Mouse (Mus musculus) midbrain, embryonic 15.5 days (tissue): Measurements from ENCODE around the gene Wdr93. TPM values are rescaled to one million over a fixed set of nuclear protein-coding genes. Genes with fewer than 3 reads are reported as not detected.

Experiments used
- ATAC-seq: fragments of 200-750 bp; cut with Nextera tagmentation; replicated peaks from 2 replicates; pipeline ENCODE4 v1.8.0; 2017; ENCODE audit warnings: moderate TSS enrichment
- H3K27ac ChIP-seq: fragments of 300-500 bp; sonication (generic); 2 replicates; pipeline ENCODE4 v1.5.1; 2015; ENCODE audit warnings: mild to moderate bottlenecking, inconsistent platforms
- H3K27me3 ChIP-seq: fragments of 300-500 bp; sonication (generic); replicated peaks from 2 replicates; pipeline ENCODE4 v1.6.1; 2015; ENCODE audit warnings: inconsistent platforms
- H3K36me3 ChIP-seq: fragments of 300-500 bp; sonication (generic); replicated peaks from 2 replicates; pipeline ENCODE4 v1.6.1; 2015; ENCODE audit warnings: inconsistent platforms
- H3K4me1 ChIP-seq: fragments of 300-500 bp; sonication (generic); 2 replicates; pipeline ENCODE4 v1.6.1; 2015; ENCODE audit warnings: inconsistent platforms
- H3K4me2 ChIP-seq: fragments of 300-500 bp; sonication (generic); 2 replicates; pipeline ENCODE4 v1.6.1; 2015; ENCODE audit warnings: inconsistent platforms, mild to moderate bottlenecking, moderate library complexity
- H3K4me3 ChIP-seq: fragments of 300-500 bp; sonication (generic); 2 replicates; pipeline ENCODE4 v1.5.1; 2015; ENCODE audit warnings: mild to moderate bottlenecking, inconsistent platforms
- H3K9ac ChIP-seq: fragments of 300-500 bp; sonication (generic); 2 replicates; pipeline ENCODE4 v1.6.1; 2015; ENCODE audit warnings: mild to moderate bottlenecking, inconsistent platforms
- H3K9me3 ChIP-seq: fragments of 300-500 bp; sonication (generic); 2 replicates; pipeline ENCODE4 v1.6.1; 2016; ENCODE audit warnings: inconsistent platforms
- WGBS: fragments of 180-500 bp; shearing (Covaris S2); methylation state at CpG from one replicate; pipeline ENCODE4 v1.1.7; 2015; ENCODE audit warnings: mixed read lengths; 5-methylcytosine and 5-hydroxymethylcytosine counted together
- polyA plus RNA-seq: library from polyadenylated mRNA; unstranded; fragments of >200 nt; fragmentation: Nextera tagmentation; extraction: Ambion mirVana; gene quantifications from 2 replicates; pipeline ENCODE4 v1.2.1, GENCODE M21; 2015

The Wdr93 gene
- polyA plus RNA-seq, 1 experiment from 2014 or later, result 0.54 TPM

GRCm38 (mm10) chr7:79758176-79758575 lies 15.2 kb downstream of the Wdr93 start:
- no peak for ATAC-seq

DNA sequence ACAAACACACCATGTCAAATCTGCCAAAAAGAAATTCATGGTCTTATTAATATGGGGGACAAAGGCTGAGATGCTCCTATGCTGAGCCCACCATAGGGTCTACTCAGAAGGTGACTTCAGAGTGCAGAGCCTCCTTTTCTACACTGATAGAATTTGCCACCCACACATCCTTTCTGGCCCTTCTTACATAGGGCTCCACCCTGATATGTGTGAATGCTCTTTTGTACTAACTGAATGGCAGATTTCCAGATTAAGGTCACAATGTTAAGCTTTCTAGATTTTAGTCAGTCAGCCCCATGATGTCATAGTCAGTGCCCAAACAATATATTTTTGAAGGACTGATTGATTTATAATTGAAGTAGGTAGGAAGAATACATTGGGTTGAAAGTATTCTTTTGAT lies 16.8 kb downstream of the Wdr93 start:
- Histone ChIP-seq H3K4me3 (no peak overlapping the region), H3K9ac (no peak overlapping the region), H3K27me3 (no peaks in the 10 kb centered on the region), H3K9me3 (no peaks in the 10 kb centered on the region), H3K27ac (no peak overlapping the region), H3K36me3 (no peaks in the 10 kb centered on the region), H3K4me1 (no peaks in the 10 kb centered on the region), H3K4me2 (no peak overlapping the region)
- no peak for ATAC-seq

More at GRCm38 (mm10) chr7:79758176-79758575, 15.2 kb downstream of the Wdr93 start:
- WGBS, result 76% methylated on average over 6 of the region's 6 CpGs
- Histone ChIP-seq H3K4me2 (no peak overlapping the region), H3K9me3 (no peaks in the 10 kb centered on the region), H3K27ac (no peak overlapping the region), H3K27me3 (no peaks in the 10 kb centered on the region), H3K36me3 (no peaks in the 10 kb centered on the region), H3K9ac (no peak overlapping the region), H3K4me1 (no peaks in the 10 kb centered on the region), H3K4me3 (no peak overlapping the region)

DNA sequence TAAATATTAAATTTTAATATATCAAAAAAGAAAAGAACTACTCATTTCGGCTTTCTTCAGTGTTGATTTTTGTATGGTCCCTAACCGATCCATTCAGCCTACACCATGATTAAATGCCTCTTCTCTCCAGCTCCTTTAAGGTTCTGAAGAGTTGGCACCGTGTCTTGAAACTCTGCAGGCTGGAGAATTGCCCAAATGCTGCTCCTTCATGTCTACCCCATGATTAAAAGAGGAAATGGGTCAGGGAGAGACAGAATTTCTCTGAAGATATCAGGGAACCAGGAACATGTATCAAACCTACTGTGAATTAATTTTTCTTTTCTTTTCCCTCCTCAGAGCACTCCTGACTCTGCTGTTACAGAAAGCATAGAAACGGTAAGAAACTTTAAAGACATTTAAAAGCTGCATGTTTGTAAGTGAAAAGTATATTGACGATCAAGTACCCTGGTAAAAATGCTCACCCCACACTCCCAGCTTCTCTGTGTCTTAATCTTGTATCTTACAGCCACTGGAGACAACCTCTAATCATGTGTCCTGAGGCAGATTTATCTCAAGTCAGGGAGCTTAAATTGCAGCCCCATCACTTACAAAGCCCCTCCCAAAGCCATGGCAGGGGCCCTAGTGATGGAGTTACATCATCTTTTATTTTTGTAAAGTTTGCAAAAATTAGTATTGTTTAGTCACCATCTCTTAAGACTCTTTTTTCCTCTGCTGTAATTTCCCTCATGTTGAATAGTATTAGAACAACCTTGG lies 18.3 kb downstream of the Wdr93 start:
- WGBS, result 82% methylated on average over 5 of the region's 5 CpGs
- Histone ChIP-seq H3K9me3 (no peaks in the 10 kb centered on the region), H3K4me1 (no peaks in the 10 kb centered on the region), H3K27ac (no peak overlapping the region), H3K36me3 (no peaks in the 10 kb centered on the region), H3K9ac (no peak overlapping the region), H3K27me3 (no peaks in the 10 kb centered on the region), H3K4me2 (no peak overlapping the region), H3K4me3 (no peak overlapping the region)
- ATAC-seq, result no peak

GRCm38 (mm10) chr7:79762106-79762505 lies 19.1 kb downstream of the Wdr93 start:
- WGBS, result 79% methylated on average over 8 of the region's 8 CpGs
- Histone ChIP-seq H3K36me3 (no peaks in the 10 kb centered on the region), H3K9ac (no peak overlapping the region), H3K27me3 (no peaks in the 10 kb centered on the region), H3K27ac (no peak overlapping the region), H3K9me3 (no peaks in the 10 kb centered on the region), H3K4me3 (no peak overlapping the region), H3K4me2 (no peak overlapping the region), H3K4me1 (no peaks in the 10 kb centered on the region)
- ATAC-seq, result no peak

DNA sequence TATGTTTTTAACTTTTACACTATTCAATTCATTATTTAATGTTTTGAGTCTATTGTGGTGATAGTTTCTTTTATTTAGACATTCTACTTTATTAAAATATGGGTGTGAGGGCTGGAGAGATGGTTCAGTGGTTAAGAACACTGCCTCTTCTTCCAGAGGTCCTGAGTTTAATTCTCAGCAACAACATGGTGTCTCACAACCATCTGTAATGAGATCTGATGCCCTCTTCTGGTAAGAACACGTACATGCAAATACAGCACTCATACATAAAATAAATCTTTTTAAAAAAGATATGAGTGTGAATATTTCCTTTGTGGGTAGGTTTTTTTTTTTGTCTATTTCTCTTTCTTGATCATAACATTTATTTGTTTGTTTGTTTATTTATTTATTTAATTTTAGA lies 23.0 kb downstream of the Wdr93 start:
- no peaks in the 10 kb centered on the region for H3K36me3 ChIP-seq

DNA sequence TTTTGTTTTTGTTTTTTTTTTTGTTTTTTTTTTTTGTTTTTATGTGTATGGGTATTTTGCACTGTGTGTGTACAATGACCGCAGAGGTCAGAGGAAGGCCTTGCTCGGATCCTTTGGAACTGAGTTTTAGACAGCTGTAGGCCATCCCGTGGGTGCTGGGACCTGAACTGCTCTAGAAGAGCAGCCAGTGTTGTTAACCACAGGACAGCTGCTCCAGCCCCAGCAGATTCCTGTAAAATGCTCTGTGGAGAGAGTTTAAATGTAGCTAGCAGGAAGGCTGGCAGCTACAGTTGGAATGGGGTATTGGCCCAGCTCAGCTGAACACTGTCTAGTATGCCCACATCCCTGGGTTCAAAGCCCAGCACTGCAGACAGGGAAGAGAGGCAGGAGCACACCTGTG lies 26.7 kb downstream of the Wdr93 start:
- no peaks in the 10 kb centered on the region for H3K9me3 ChIP-seq
- H3K36me3 ChIP-seq, result no peaks in the 10 kb centered on the region
- no peak overlapping the region for H3K27ac ChIP-seq
- H3K4me1 ChIP-seq, result no peaks in the 10 kb centered on the region
- H3K27me3 ChIP-seq, result no peaks in the 10 kb centered on the region
- WGBS, result 91% methylated on average over 3 of the region's 3 CpGs
- no peak for ATAC-seq
- no peak overlapping the region for H3K9ac ChIP-seq
- H3K4me2 ChIP-seq, result no peak overlapping the region
- H3K4me3 ChIP-seq, result no peak overlapping the region

More for the DNA sequence above, 23.0 kb downstream of the Wdr93 start:
- WGBS, result 60% methylated on average over 1 of the region's 1 CpGs
- no peak overlapping the region for H3K4me3 ChIP-seq
- no peak for ATAC-seq
- H3K27ac ChIP-seq, result no peak overlapping the region
- no peaks in the 10 kb centered on the region for H3K4me1 ChIP-seq
- no peaks in the 10 kb centered on the region for H3K9me3 ChIP-seq
- no peaks in the 10 kb centered on the region for H3K27me3 ChIP-seq
- H3K9ac ChIP-seq, result no peak overlapping the region
- no peak overlapping the region for H3K4me2 ChIP-seq

DNA sequence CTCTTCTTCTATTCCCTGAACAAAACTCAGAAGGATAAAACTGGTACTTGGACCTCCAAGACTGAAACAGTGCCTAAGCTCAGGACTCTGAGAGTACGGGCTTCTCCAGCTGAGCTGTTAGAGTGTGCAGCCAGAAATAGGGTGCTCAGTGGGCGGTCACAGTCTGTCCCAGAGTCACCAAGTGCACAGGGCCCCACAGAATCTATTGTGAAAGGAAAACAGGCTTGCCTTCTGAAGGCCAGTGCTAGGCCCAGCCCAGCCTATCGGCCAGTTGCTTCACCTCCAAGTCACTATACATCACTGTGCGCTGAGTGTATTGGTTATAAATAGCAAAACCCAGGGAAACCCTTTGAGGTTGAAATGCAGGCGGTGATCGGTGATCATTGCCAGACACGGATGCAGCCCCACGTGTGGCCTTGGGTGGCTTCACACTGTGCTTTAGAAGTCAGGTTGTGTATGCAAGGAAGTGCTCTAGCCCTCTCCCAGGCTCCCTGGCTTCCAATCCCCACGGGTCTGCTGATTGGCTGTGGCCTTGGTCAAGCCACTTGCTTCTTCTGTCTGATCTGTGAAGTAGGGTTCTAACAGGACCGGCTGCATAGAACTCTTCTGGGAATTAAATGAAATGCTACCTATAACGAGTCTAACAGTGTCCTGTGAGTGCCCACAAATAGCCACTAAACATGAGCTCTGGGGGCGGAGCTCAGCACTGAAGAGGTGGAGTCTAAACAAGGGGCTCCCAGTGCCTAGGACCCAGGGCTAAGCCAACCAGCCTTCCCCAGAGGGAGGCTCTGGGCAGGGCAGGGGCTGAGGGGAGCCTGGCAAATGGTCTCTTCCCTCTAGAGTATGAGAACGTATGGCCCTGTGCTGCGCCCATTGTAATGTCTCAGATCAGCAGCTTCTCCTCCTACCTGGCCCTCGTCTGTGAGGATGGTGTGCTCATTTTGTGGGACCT lies 28.9 kb downstream of the Wdr93 start:
- H3K4me1 ChIP-seq, result no peaks in the 10 kb centered on the region
- H3K4me3 ChIP-seq, result no peak overlapping the region
- no peak for ATAC-seq
- no peaks in the 10 kb centered on the region for H3K9me3 ChIP-seq
- 46% methylated on average over 15 of the region's 15 CpGs for WGBS
- H3K27ac ChIP-seq, result no peak overlapping the region
- no peak overlapping the region for H3K9ac ChIP-seq
- no peak overlapping the region for H3K4me2 ChIP-seq
- no peaks in the 10 kb centered on the region for H3K36me3 ChIP-seq
- no peaks in the 10 kb centered on the region for H3K27me3 ChIP-seq

- 0 out of 2 replicates have a peak, but pooled peaks have one; percentile 24 for ATAC-seq
- H3K36me3 ChIP-seq, result no peaks in the 10 kb centered on the region
- H3K4me2 ChIP-seq, result peak overlapping the region; percentile 44
- H3K27ac ChIP-seq, result no peak overlapping the region
- peaks cover 4% of the 10 kb centered on the region; the same call in 1 of the 2 replicates for H3K4me1 ChIP-seq
- no peak overlapping the region for H3K9ac ChIP-seq
- no peaks in the 10 kb centered on the region for H3K9me3 ChIP-seq
- H3K4me3 ChIP-seq, result 0 out of 2 replicates have a peak overlapping the region, but pooled peaks have one; percentile 2
- 32% methylated on average over 16 of the region's 16 CpGs for WGBS
- H3K27me3 ChIP-seq, result no peaks in the 10 kb centered on the region
These were observed 38.0 kb downstream of the Wdr93 start for GRCm38 (mm10) chr7:79780647-79781626.

DNA sequence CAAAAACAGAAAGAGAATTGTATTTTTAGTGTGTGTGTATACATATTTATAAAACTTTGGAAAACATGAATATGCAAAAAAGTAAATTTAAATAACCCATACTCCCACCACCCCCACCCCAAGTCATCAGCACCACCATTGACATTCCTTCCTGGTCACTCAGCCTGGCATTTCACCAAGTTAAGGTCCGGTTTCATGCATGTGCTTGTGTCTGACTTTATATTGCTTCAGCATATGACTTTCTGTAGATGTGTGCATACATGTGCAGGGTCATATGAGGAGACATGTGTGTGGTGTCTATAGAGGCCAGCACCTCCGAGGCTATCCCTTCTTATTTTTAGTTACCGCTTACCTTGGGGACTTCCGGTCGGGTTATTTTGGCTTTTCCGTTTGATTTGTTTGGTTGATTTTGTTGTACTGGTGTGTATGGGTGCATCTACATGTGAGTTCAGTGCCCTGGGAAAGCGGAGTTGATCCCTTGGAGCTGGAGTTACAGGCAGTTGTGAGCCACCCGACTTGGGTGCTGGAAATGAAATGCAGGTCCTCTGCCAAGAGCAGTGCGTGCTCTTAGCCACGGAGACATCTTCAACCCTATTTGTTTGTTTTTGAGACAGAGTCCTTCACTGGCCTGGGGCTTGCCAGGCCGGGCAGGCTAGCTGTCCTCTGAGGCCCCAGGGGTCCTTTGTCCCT lies 39.0 kb downstream of the Wdr93 start:
- H3K36me3 ChIP-seq, result no peaks in the 10 kb centered on the region
- 77% methylated on average over 11 of the region's 11 CpGs for WGBS
- no peak overlapping the region for H3K27ac ChIP-seq
- no peaks in the 10 kb centered on the region for H3K27me3 ChIP-seq
- H3K9ac ChIP-seq, result no peak overlapping the region
- no peak for ATAC-seq
- H3K4me1 ChIP-seq, result peaks cover 4% of the 10 kb centered on the region; the same call in 1 of the 2 replicates
- H3K4me3 ChIP-seq, result no peak overlapping the region
- H3K9me3 ChIP-seq, result no peaks in the 10 kb centered on the region
- no peak overlapping the region for H3K4me2 ChIP-seq

- no peak overlapping the region for H3K27ac ChIP-seq
- 65% methylated on average over 2 of the region's 2 CpGs for WGBS
- peaks cover 4% of the 10 kb centered on the region; the same call in 1 of the 2 replicates for H3K4me1 ChIP-seq
- H3K27me3 ChIP-seq, result no peaks in the 10 kb centered on the region
- H3K9ac ChIP-seq, result no peak overlapping the region
- H3K4me2 ChIP-seq, result no peak overlapping the region
- no peaks in the 10 kb centered on the region for H3K9me3 ChIP-seq
- no peak for ATAC-seq
- no peaks in the 10 kb centered on the region for H3K36me3 ChIP-seq
- no peak overlapping the region for H3K4me3 ChIP-seq
These were observed 39.5 kb downstream of the Wdr93 start for GRCm38 (mm10) chr7:79782516-79782855.

DNA sequence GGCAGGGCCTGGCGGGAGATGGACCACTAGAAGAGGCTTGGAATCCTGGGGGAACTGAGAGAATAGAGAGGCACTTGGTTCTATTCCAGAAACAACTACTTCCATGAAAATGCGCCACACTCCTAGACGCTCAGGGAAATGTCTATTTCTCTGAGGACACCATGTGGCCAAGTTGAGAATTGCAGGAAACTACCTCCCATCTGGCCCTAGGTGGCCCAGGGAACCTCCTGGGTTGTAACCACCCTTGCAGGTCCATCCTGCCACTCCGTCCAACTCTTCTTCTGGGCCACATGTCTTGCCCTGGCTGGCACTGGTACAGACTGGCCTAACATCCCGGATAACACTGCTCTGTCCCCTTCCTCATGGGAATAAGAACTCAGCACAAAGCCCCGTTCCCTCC lies 43.3 kb downstream of the Wdr93 start:
- WGBS, result 24% methylated on average over 6 of the region's 6 CpGs
- H3K4me1 ChIP-seq, result no peaks in the 10 kb centered on the region
- H3K27me3 ChIP-seq, result peaks cover 9% of the 10 kb centered on the region
- H3K27ac ChIP-seq, result no peak overlapping the region
- no peak overlapping the region for H3K9ac ChIP-seq
- 0 out of 2 replicates have a peak, but pooled peaks have one; percentile 27 for ATAC-seq
- H3K4me2 ChIP-seq, result no peak overlapping the region
- H3K9me3 ChIP-seq, result no peaks in the 10 kb centered on the region
- H3K36me3 ChIP-seq, result no peaks in the 10 kb centered on the region
- no peak overlapping the region for H3K4me3 ChIP-seq
